11 mouse cellular contexts compared by ENCODE assay signal in genomic region chr2:174298471-174298870, GRCm38 (mm10). TPM values are rescaled to one million over a fixed set of nuclear protein-coding genes. Genes with fewer than 3 reads are reported as not detected.
DNase-seq lines count a peak whose midpoint lies in the region; ATAC-seq and TF ChIP-seq lines count a peak whose summit lies in the region.
"Had no signal": no experiment of that assay in that cellular context is flagged by ENCODE, and none has a peak within 500 bp of the region (broad histone marks: within the 10 kb centered on the region; RNA-seq: fewer than 3 reads in every experiment).

No protein-coding gene starts in this region.

- peaks cover 1% of the 10 kb centered on the region for H3K36me3 ChIP-seq in erythroblast, embryonic 14.5 days (ENCODE audit: control insufficient read depth)
- no peaks in the 10 kb centered on the region for H3K36me3 ChIP-seq in testis, adult 2 months (ENCODE audit: control insufficient read depth, insufficient read depth, low read length)
- no peaks in the 10 kb centered on the region for H3K36me3 ChIP-seq in liver, embryonic 15.5 days (replicated peaks)

- H3K4me1 ChIP-seq in erythroblast, embryonic 14.5 days (ENCODE audit: control insufficient read depth) = peaks cover 52% of the 10 kb centered on the region
- peaks cover 26% of the 10 kb centered on the region for H3K4me1 ChIP-seq in testis, adult 2 months (ENCODE audit: control insufficient read depth, insufficient read depth, low read length)
- H3K4me1 ChIP-seq in liver, embryonic 15.5 days (replicated peaks) = peaks cover 41% of the 10 kb centered on the region

- no peak overlapping the region for H3K27ac ChIP-seq in testis, adult 2 months (ENCODE audit: control insufficient read depth, insufficient read depth, low read depth, low read length)
- H3K27ac ChIP-seq in liver, embryonic 15.5 days (replicated peaks) = no peak overlapping the region

- TF ChIP-seq POLR2A in testis, adult 2 months (IDR thresholded peaks at IDR 0.05; ENCODE audit: control insufficient read depth, low read depth, low read length) = no peak

- H3K9me3 ChIP-seq in erythroblast, embryonic 14.5 days (ENCODE audit: control insufficient read depth, low read length) = peaks cover 59% of the 10 kb centered on the region
- peaks cover 18% of the 10 kb centered on the region for H3K9me3 ChIP-seq in liver, embryonic 15.5 days (replicated peaks)

- 40% methylated on average over 33 of the region's 33 CpGs for WGBS in liver, embryonic 15.5 days (ENCODE audit: insufficient replicate concordance)

- no peak for TF ChIP-seq CTCF in testis, adult 2 months (IDR thresholded peaks at IDR 0.05; ENCODE audit: control insufficient read depth, insufficient read depth, insufficient replicate concordance, low read depth, low read length)

- no peak overlapping the region for H3K9ac ChIP-seq in liver, embryonic 15.5 days

- no peak for ATAC-seq in erythroblast, adult 5-6 weeks (replicated peaks; ENCODE audit: low FRiP score, poor library complexity, severe bottlenecking)
- no peak for ATAC-seq in liver, embryonic 15.5 days (ENCODE audit: insufficient read depth)
- ATAC-seq in monocyte, adult 5-6 weeks (replicated peaks; ENCODE audit: insufficient number of reproducible peaks, low FRiP score, low TSS enrichment, poor library complexity, severe bottlenecking) = no peak

- DNase-seq in testis, postnatal 10 days (ENCODE audit: low spot score) = no peak
- no peak for DNase-seq in cerebellum, postnatal 25 days
- no peak for DNase-seq in right cerebral cortex, postnatal 14 days
- DNase-seq: kidney, adult 18-20 months; lung, adult 2 months; right cerebral cortex, postnatal 25 days had no signal

- peaks cover 56% of the 10 kb centered on the region for H3K27me3 ChIP-seq in erythroblast, embryonic 14.5 days (ENCODE audit: control insufficient read depth)
- H3K27me3 ChIP-seq in testis, adult 2 months (ENCODE audit: control insufficient read depth, insufficient read depth, low read length) = no peaks in the 10 kb centered on the region; the same call in 1 of the 2 replicates
- peaks cover 53% of the 10 kb centered on the region for H3K27me3 ChIP-seq in liver, embryonic 15.5 days

- H3K4me3 ChIP-seq in erythroblast, embryonic 14.5 days (replicated peaks) = peak overlapping the region; percentile 19
- peak overlapping the region; percentile 46 for H3K4me3 ChIP-seq in testis, adult 2 months (ENCODE audit: control insufficient read depth, low read depth, low read length)
- H3K4me3 ChIP-seq in liver, embryonic 15.5 days (replicated peaks) = peak overlapping the region; percentile 21

- peak overlapping the region; percentile 42 for H3K4me2 ChIP-seq in liver, embryonic 15.5 days

RNA-seq across cellular contexts. Expression of gene Gnas, which starts 14.4 kb away (rescaled TPM):
- polyA plus RNA-seq in erythroblast, embryonic 14.5 days (2012) = 73.8 and 74.5 TPM in 2 replicates
- total RNA-seq in erythroblast, adult 5-6 weeks (2015; ENCODE audit: low replicate concordance) = 236 and 242 TPM in 2 replicates
- 156 and 162 TPM in 2 replicates for total RNA-seq in erythroblast, adult 5-6 weeks (2017; ENCODE audit: low replicate concordance)
- polyA plus RNA-seq in testis, adult 2 months (2012; rRNA removed) = 139 and 161 TPM in 2 replicates
- polyA plus RNA-seq in liver, embryonic 15.5 days (2015; fragmentation: Nextera tagmentation; extraction: Ambion mirVana) = 323 and 336 TPM in 2 replicates
- 224 to 349 TPM (median 269 TPM) in 3 replicates for total RNA-seq in monocyte, adult 5-6 weeks (2017)

RNA-seq across cellular contexts. Expression of gene Gm20721, which starts 48.0 kb away (rescaled TPM):
- polyA plus RNA-seq in erythroblast, embryonic 14.5 days (2012) = 0.03 and 0.27 TPM in 2 replicates
- not detected in 2 replicates for total RNA-seq in erythroblast, adult 5-6 weeks (2015; ENCODE audit: low replicate concordance)
- 0.43 and 8.5 TPM in 2 replicates for total RNA-seq in erythroblast, adult 5-6 weeks (2017; ENCODE audit: low replicate concordance)
- polyA plus RNA-seq in testis, adult 2 months (2012; rRNA removed) = not detected in 2 replicates
- polyA plus RNA-seq in liver, embryonic 15.5 days (2015; fragmentation: Nextera tagmentation; extraction: Ambion mirVana) = 49.2 and 59.3 TPM in 2 replicates
- 8.0 to 16.0 TPM (median 12.4 TPM) in 3 replicates for total RNA-seq in monocyte, adult 5-6 weeks (2017)
- polyA plus RNA-seq: lung, adult 2 months had no signal

Comparison
In these comparisons a context has a peak if more than half of its experiments do, and no peak if none do; other contexts are left out.
1. RNA of gene Gm20721, which starts 48.0 kb away (polyA plus RNA-seq): 49.2 to 59.3 TPM in liver, embryonic 15.5 days; 0.03 to 0.27 TPM in erythroblast, embryonic 14.5 days and not detected in testis, adult 2 months; every median in the first group is over 10 times any median in the second.
2. Peak in every context shown above with its lines, with median percentiles within 50 percentile points of each other: H3K4me3 ChIP-seq.